Mouse (Mus musculus): ENCODE measurements at regions not wholly inside any gene's neighbourhood (a gene's known extent, or its start where the extent isn't known, plus 50 kb on each side); places are given as distances from the start of the nearest gene placed in this dataset.
"Not testable (repeated sequence)": the region's sequence is repeated elsewhere in the genome, so short reads cannot be mapped to it uniquely, and the experiment has no call there.

DNA sequence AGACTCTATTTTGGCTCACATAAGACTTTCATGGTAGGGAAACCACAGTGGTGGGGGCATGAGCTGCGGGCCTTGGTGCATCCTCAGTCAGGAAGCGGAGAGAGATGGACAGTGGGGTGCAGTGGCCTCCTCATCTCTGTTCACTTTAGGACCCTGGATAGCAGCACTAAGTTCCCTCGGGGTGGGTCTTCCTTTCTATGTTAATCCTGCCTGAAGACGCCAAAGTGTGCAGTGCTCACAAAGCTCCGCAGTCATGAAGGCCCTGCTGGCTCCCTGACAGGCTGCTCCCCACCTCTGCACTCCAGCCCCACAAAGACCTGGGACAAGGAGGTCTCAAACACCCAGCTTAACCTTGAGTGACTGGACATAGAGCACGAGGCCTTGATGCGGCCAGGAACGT lies 56.8 kb downstream of the Sox1 start:
- no peak overlapping the region for H3K4me3 ChIP-seq (ENCODE audit: insufficient read depth, low read length)
- TF ChIP-seq POLR2A (IDR thresholded peaks at IDR 0.05; ENCODE audit: extremely low read depth, insufficient read depth, low read length), result no peak
- no peak for TF ChIP-seq CTCF (IDR thresholded peaks at IDR 0.05; ENCODE audit: extremely low read depth, insufficient read depth, low read length)

DNA sequence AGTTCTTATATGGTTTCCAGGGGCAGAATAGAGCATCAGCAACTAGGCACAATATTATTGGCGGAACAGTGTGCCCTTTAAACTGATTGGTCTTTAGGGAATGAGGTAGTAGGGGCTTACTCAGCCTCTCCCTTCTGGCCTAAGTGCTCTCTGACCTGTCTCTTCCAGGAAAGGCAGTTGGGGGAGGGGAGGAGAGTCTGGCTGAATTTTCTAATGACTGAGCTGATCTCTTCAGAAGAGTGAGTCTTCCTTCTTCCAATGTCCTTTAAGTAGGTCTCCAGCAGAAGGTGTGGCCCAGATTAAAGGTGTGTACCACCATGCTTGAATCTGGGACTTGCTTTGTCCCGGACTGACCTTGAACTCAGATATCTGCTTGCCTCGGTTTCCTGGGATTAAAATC lies 60.3 kb downstream of the Sox1 start:
- H3K4me1 ChIP-seq (ENCODE audit: control insufficient read depth, insufficient read depth, low read length); H3K27ac ChIP-seq (ENCODE audit: insufficient read depth, low read length); H3K4me3 ChIP-seq (ENCODE audit: insufficient read depth, low read length): not testable (repeated sequence)

More for the DNA sequence above, 56.8 kb downstream of the Sox1 start:
- no peaks in the 10 kb centered on the region for H3K4me1 ChIP-seq (ENCODE audit: control insufficient read depth, insufficient read depth, low read length)
- H3K27ac ChIP-seq (ENCODE audit: insufficient read depth, low read length), result no peak overlapping the region

DNA sequence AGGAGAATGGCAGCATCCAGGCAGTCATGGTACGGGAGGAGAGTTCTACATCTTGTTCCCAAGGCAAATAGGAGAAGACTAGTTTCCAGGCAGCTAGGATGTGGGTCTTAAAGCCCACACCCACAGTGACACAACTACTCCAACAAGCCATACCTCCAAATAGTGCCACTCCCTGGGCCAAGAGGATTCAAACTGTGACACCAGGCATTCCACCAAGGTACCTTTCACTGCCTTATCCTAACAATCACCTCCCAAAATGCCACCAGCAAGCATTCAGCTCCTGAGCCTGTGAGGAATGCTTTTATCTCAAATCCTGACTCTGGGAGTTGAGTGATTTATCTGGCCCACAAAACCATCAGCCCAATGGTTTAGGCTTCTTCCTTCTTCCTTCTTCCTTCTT lies 61.2 kb downstream of the Sox1 start:
- Histone ChIP-seq H3K4me1 (ENCODE audit: control insufficient read depth, insufficient read depth, low read length) (no peaks in the 10 kb centered on the region), H3K4me3 (ENCODE audit: insufficient read depth, low read length) (no peak overlapping the region), H3K27ac (ENCODE audit: insufficient read depth, low read length) (no peak overlapping the region)
- no peak for TF ChIP-seq POLR2A (IDR thresholded peaks at IDR 0.05; ENCODE audit: extremely low read depth, insufficient read depth, low read length)
- no peak for TF ChIP-seq CTCF (IDR thresholded peaks at IDR 0.05; ENCODE audit: extremely low read depth, insufficient read depth, low read length)

DNA sequence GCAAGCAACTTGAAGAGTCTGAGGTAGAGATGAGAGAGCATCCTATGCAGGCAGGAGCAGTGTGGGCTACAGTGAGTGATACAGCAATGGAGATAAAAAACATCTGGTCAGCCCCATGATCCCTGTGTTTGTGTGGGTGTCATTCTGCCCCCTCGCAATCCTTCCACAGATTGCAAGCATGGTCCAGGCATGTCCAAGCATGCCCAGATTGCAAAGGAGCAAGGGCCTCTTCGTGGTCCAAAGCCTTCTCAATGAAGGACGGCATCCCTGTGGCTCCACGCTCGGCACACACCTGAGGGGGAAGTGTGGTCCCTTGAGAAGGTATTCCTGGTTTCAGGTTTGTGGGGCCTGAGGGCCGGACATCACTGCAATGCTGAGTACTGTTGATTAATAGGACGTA lies 61.9 kb downstream of the Sox1 start:
- Histone ChIP-seq H3K27ac (ENCODE audit: insufficient read depth, low read length) (no peak overlapping the region), H3K4me1 (ENCODE audit: control insufficient read depth, insufficient read depth, low read length) (no peaks in the 10 kb centered on the region), H3K4me3 (ENCODE audit: insufficient read depth, low read length) (no peak overlapping the region)
- no peak for TF ChIP-seq CTCF (IDR thresholded peaks at IDR 0.05; ENCODE audit: extremely low read depth, insufficient read depth, low read length)
- no peak for TF ChIP-seq POLR2A (IDR thresholded peaks at IDR 0.05; ENCODE audit: extremely low read depth, insufficient read depth, low read length)

DNA sequence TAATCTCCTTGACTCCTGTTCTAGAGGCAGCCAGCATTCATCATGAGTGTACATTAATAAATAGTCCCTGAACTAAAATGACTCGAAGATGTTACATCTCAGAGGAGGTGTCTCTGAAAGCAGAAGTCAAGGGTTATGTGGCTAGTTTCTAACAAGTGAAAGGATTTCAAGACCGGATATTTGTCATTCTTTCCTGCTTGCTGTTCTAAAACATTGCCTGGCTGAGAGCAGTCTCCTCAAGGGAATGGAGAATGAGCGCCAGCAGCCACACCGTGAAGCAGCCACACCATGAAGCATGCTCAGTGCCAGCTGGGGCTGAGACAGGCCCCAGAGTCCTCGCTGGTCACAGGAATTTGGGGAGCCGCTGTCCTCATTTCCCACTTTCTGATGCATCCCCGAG lies 71.8 kb downstream of the Sox1 start:
- TF ChIP-seq POLR2A (IDR thresholded peaks at IDR 0.05; ENCODE audit: extremely low read depth, insufficient read depth, low read length), result no peak
- TF ChIP-seq CTCF (IDR thresholded peaks at IDR 0.05; ENCODE audit: extremely low read depth, insufficient read depth, low read length), result no peak
- no peaks in the 10 kb centered on the region for H3K4me1 ChIP-seq (ENCODE audit: control insufficient read depth, insufficient read depth, low read length)
- H3K27ac ChIP-seq (ENCODE audit: insufficient read depth, low read length), result no peak overlapping the region
- no peak overlapping the region for H3K4me3 ChIP-seq (ENCODE audit: insufficient read depth, low read length)

DNA sequence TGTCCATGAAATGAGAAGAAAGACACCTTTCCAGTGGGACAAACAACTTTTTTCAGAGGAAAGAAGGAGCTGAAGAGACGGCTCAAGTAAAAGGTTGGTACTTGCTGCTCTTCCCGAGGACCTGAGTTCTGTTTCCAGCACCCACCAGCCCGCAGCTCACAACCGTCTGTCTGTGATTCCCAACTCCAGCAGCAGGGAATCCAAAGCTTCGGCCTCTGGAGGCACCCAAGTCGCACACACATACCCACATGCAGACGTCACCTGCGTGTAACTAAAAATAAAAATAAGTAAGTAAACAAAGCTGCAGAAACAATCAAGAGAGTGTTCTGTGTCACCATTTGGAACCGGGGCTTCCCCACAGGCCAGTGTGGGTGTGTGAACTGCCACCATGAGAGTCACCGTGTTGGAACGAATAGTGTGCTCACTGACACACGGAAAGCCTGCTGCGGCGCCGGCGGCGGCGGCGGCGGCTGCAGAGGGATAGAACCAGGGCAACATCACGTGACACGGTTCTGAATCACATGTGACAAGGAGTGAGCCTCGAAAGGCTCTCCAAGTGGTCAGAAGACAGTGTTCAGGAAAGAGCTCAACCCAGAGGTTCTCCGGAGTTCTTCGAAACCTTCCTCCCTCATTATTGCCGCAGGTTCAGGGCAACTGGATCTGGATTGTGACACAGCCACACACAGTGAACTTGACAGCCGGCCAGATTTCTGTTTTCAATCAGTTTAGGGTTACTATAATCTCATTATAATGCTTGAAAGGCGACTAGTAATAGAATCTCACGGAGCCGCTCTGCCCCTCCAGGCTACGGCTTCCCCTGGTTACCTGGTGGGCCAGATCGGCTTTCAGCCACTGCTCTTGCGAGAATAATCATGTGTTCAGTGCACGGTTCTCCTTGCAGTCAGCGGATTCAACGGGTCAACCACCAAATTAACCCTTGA lies 72.6 kb downstream of the Sox1 start:
- Histone ChIP-seq H3K4me3 (ENCODE audit: insufficient read depth, low read length) (no peak overlapping the region), H3K27ac (ENCODE audit: insufficient read depth, low read length) (no peak overlapping the region), H3K4me1 (ENCODE audit: control insufficient read depth, insufficient read depth, low read length) (no peaks in the 10 kb centered on the region)
- TF ChIP-seq CTCF (IDR thresholded peaks at IDR 0.05; ENCODE audit: extremely low read depth, insufficient read depth, low read length) (no peak), POLR2A (IDR thresholded peaks at IDR 0.05; ENCODE audit: extremely low read depth, insufficient read depth, low read length) (no peak)

DNA sequence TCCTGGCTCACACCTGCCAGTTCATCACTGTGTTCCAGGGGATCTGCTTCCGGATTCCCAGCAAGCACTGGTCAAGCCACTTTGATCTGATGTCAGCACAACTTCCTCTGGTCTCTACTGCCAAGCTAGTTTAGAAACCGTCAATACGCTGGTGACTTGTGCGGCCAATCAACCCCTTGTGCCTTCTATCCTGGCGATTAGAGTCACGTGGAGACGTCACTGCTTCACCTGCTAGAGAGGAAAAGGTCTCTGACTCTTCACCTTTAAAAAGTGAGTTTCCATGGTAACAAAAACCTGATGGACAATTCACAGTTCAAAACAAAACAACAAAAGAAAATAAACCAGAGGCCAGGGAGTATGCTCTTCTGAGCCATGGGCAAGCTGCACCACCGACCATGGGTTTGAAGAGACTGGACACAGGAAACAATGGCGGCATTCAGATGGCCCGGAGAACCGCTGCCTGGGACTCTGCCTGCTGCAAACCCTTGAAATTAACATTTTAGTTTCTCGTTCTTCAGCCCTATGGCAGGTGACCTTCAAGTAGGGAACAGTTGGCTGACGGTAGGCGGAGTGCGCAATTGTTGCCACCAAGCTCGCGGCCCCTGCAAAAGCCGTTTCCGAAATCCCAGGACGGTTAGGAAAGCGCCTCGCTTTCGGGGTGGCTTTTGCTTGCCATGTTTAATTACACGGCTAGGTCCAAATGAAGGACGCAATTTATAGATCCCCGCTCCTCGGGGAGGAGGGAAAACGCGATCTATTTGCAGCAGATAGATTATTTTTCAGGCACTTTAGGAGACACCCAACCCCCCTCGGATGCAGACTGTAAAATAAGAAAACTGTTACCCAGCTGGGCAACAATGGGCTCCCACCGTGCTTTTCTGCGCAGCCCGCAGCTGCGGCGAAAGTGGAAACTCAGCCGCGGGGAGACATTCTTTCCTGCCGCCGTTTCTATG lies 82.6 kb downstream of the Sox1 start:
- Histone ChIP-seq H3K27ac (ENCODE audit: insufficient read depth, low read length) (no peak overlapping the region), H3K4me1 (ENCODE audit: control insufficient read depth, insufficient read depth, low read length) (no peaks in the 10 kb centered on the region), H3K4me3 (ENCODE audit: insufficient read depth, low read length) (peak overlapping the region; percentile 27)
- TF ChIP-seq POLR2A (IDR thresholded peaks at IDR 0.05; ENCODE audit: extremely low read depth, insufficient read depth, low read length) (no peak), CTCF (IDR thresholded peaks at IDR 0.05; ENCODE audit: extremely low read depth, insufficient read depth, low read length) (no peak)

DNA sequence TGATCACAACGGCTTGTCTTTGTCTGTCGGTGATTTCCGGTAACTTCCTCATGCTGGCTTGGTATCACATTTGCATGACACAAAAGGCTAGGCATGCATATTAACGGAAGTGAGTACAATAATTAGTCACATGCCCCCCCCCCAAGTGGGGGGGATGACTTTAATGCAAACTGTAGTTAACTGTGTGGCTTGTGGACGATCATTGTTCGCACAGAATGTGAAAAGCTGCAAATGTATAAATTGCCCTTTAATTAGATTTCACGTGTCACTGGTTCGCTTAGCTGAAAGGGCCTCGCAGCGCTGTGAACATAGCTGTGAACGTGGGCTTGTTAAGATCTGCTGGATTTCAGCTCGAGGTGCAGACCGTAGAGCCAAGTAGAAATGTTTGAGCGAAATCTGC lies 86.8 kb downstream of the Sox1 start:
- H3K4me1 ChIP-seq (ENCODE audit: control insufficient read depth, insufficient read depth, low read length), result no peaks in the 10 kb centered on the region
- no peak overlapping the region for H3K4me3 ChIP-seq (ENCODE audit: insufficient read depth, low read length)
- no peak overlapping the region for H3K27ac ChIP-seq (ENCODE audit: insufficient read depth, low read length)
- TF ChIP-seq POLR2A (IDR thresholded peaks at IDR 0.05; ENCODE audit: extremely low read depth, insufficient read depth, low read length) (no peak), CTCF (IDR thresholded peaks at IDR 0.05; ENCODE audit: extremely low read depth, insufficient read depth, low read length) (no peak)

DNA sequence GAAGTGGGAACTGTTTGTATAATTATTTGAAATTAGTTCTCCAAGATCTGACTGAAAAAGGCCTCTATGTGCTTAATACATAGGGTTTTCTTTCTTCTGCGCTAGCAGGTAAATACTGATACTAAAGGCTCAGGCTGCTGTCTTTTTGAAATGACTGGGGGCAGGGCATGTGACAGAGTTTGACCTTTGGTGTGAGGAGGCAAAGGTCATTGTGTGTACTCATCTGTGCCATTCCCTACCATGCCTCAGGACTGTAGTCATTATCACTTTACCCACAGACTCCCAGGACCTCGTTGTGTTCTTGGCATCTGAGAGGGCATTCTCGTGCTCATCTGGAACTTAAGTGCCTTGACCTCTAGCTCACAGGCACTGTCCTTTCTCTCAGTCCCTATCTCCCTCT lies 88.5 kb downstream of the Sox1 start:
- Histone ChIP-seq H3K4me1 (ENCODE audit: control insufficient read depth, insufficient read depth, low read length) (no peaks in the 10 kb centered on the region), H3K4me3 (ENCODE audit: insufficient read depth, low read length) (no peak overlapping the region), H3K27ac (ENCODE audit: insufficient read depth, low read length) (no peak overlapping the region)
- TF ChIP-seq CTCF (IDR thresholded peaks at IDR 0.05; ENCODE audit: extremely low read depth, insufficient read depth, low read length) (no peak), POLR2A (IDR thresholded peaks at IDR 0.05; ENCODE audit: extremely low read depth, insufficient read depth, low read length) (no peak)

All from cortical plate, adult 2 months (tissue).